Mouse (Mus musculus): Measurements from ENCODE around the gene Htra2. TPM values are rescaled to one million over a fixed set of nuclear protein-coding genes. Genes with fewer than 3 reads are reported as not detected.

Gene Htra2
- polyA plus RNA-seq, 1 experiment, result 119 TPM

GRCm38 (mm10) chr6:83003850-83004249 is 51.2 kb downstream of the Htra2 start:
- H3K4me3 ChIP-seq (ENCODE audit: insufficient read depth, poor library complexity, severe bottlenecking), result no peak overlapping the region
- no peaks in the 10 kb centered on the region for H3K27me3 ChIP-seq (ENCODE audit: control insufficient read depth, insufficient read depth, insufficient read length)
- H3K79me2 ChIP-seq (ENCODE audit: control insufficient read depth, insufficient read depth), result no peaks in the 10 kb centered on the region
- no peak for TF ChIP-seq MYOD1 (IDR thresholded peaks at IDR 0.05; ENCODE audit: control insufficient read depth, insufficient read length, low read depth)
- no peak for TF ChIP-seq CTCF (IDR thresholded peaks at IDR 0.05; ENCODE audit: control insufficient read depth, insufficient read depth, insufficient read length)
- TF ChIP-seq USF1 (IDR thresholded peaks at IDR 0.05; ENCODE audit: low read depth), result no peak
- no peak for TF ChIP-seq MAX (IDR thresholded peaks at IDR 0.05)
- no peak for TF ChIP-seq CEBPB (IDR thresholded peaks at IDR 0.05; ENCODE audit: low read depth)
- TF ChIP-seq FOSL1 (IDR thresholded peaks at IDR 0.05; ENCODE audit: insufficient read depth, low read length, poor library complexity, severe bottlenecking), result no peak
- no peak for TF ChIP-seq MYOG (IDR thresholded peaks at IDR 0.05; ENCODE audit: control insufficient read depth, extremely low read depth, insufficient read length)
- H3K79me3 ChIP-seq (ENCODE audit: low read depth), result no peaks in the 10 kb centered on the region
- H3K36me3 ChIP-seq (ENCODE audit: control insufficient read depth, insufficient read depth), result no peaks in the 10 kb centered on the region
- no peak overlapping the region for H3ac ChIP-seq (ENCODE audit: control insufficient read depth, insufficient read length, low read depth)

- H3K4me3 ChIP-seq (ENCODE audit: insufficient read depth, poor library complexity, severe bottlenecking), result no peak overlapping the region
- H3K79me2 ChIP-seq (ENCODE audit: control insufficient read depth, insufficient read depth), result no peaks in the 10 kb centered on the region
- no peak overlapping the region for H3ac ChIP-seq (ENCODE audit: control insufficient read depth, insufficient read length, low read depth)
- no peaks in the 10 kb centered on the region for H3K27me3 ChIP-seq (ENCODE audit: control insufficient read depth, insufficient read depth, insufficient read length)
- H3K79me3 ChIP-seq (ENCODE audit: low read depth), result no peaks in the 10 kb centered on the region
- H3K36me3 ChIP-seq (ENCODE audit: control insufficient read depth, insufficient read depth), result no peaks in the 10 kb centered on the region
- TF ChIP-seq CTCF (IDR thresholded peaks at IDR 0.05; ENCODE audit: control insufficient read depth, insufficient read depth, insufficient read length) (no peak), USF1 (IDR thresholded peaks at IDR 0.05; ENCODE audit: low read depth) (no peak), MYOD1 (IDR thresholded peaks at IDR 0.05; ENCODE audit: control insufficient read depth, insufficient read length, low read depth) (no peak), MAX (IDR thresholded peaks at IDR 0.05) (no peak), CEBPB (IDR thresholded peaks at IDR 0.05; ENCODE audit: low read depth) (no peak), MYOG (IDR thresholded peaks at IDR 0.05; ENCODE audit: control insufficient read depth, extremely low read depth, insufficient read length) (no peak), FOSL1 (IDR thresholded peaks at IDR 0.05; ENCODE audit: insufficient read depth, low read length, poor library complexity, severe bottlenecking) (no peak)
Measured at GRCm38 (mm10) chr6:83003082-83003481, 52.0 kb downstream of the Htra2 start.

Small RNAs within 50 kb of the gene (microRNA-seq; reads per million reads assigned to microRNA genes)
- gene Mir3470a (ENCODE audit: borderline microRNAs expressed) (not detected), gene Mir7040 (ENCODE audit: borderline microRNAs expressed) (0.76 reads per million, percentile 16 among the genes with 10 or more reads in this experiment)

Other genes with a start within 250 kb of the Htra2 start
- 0.23 TPM for gene Sema4f, start 115.5 kb downstream of the Htra2 start, polyA plus RNA-seq (2012; fragmentation: generic; extraction: Trizol)
- gene M1ap, start 108.4 kb downstream of the Htra2 start, polyA plus RNA-seq (2012; fragmentation: generic; extraction: Trizol), result 2.4 TPM
- gene Dok1, start 21.8 kb downstream of the Htra2 start, polyA plus RNA-seq (2012; fragmentation: generic; extraction: Trizol), result 80.8 TPM
- 23.0 TPM for gene Loxl3, start 21.1 kb downstream of the Htra2 start, polyA plus RNA-seq (2012; fragmentation: generic; extraction: Trizol)
- gene Aup1, start 752 bp downstream of the Htra2 start, polyA plus RNA-seq (2012; fragmentation: generic; extraction: Trizol), result 166 TPM
- gene Dqx1, start 2.6 kb upstream of the Htra2 start, polyA plus RNA-seq (2012; fragmentation: generic; extraction: Trizol), result 0.15 TPM
- 0.19 TPM for gene Tlx2, start 15.0 kb upstream of the Htra2 start, polyA plus RNA-seq (2012; fragmentation: generic; extraction: Trizol)
- 9.5 TPM for gene Pcgf1, start 22.6 kb upstream of the Htra2 start, polyA plus RNA-seq (2012; fragmentation: generic; extraction: Trizol)
- 0.11 TPM for gene Lbx2, start 31.1 kb upstream of the Htra2 start, polyA plus RNA-seq (2012; fragmentation: generic; extraction: Trizol)
- 0.75 TPM for gene Ccdc142, start 46.3 kb upstream of the Htra2 start, polyA plus RNA-seq (2012; fragmentation: generic; extraction: Trizol)
- gene Gm42688, start 46.3 kb upstream of the Htra2 start, polyA plus RNA-seq (2012; fragmentation: generic; extraction: Trizol), result 0.98 TPM
- gene Mrpl53, start 53.8 kb upstream of the Htra2 start, polyA plus RNA-seq (2012; fragmentation: generic; extraction: Trizol), result 145 TPM
- 32.5 TPM for gene Mogs, start 60.2 kb upstream of the Htra2 start, polyA plus RNA-seq (2012; fragmentation: generic; extraction: Trizol)
- 82.4 TPM for gene Wbp1, start 66.3 kb upstream of the Htra2 start, polyA plus RNA-seq (2012; fragmentation: generic; extraction: Trizol)
- 33.6 TPM for gene Ino80b, start 70.2 kb upstream of the Htra2 start, polyA plus RNA-seq (2012; fragmentation: generic; extraction: Trizol)
- 42.1 TPM for gene Rtkn, start 80.2 kb upstream of the Htra2 start, polyA plus RNA-seq (2012; fragmentation: generic; extraction: Trizol)
- 9.5 TPM for gene Wdr54, start 101.1 kb upstream of the Htra2 start, polyA plus RNA-seq (2012; fragmentation: generic; extraction: Trizol)
- 1.1 TPM for gene 1700003E16Rik, start 101.1 kb upstream of the Htra2 start, polyA plus RNA-seq (2012; fragmentation: generic; extraction: Trizol)
- gene Dctn1, start 110.6 kb upstream of the Htra2 start, polyA plus RNA-seq (2012; fragmentation: generic; extraction: Trizol), result 83.0 TPM
- 0.04 TPM for gene Slc4a5, start 164.6 kb upstream of the Htra2 start, polyA plus RNA-seq (2012; fragmentation: generic; extraction: Trizol)